Mouse (Mus musculus) testis, adult 2 months (tissue): ENCODE measurements around the gene Tmem164.

Experiments used
- CTCF ChIP-seq: fragments of 200-500 bp; IDR thresholded peaks from 2 replicates; pipeline ENCODE4 v1.5.1; 2012; ENCODE audit warnings: low read depth, mild to moderate bottlenecking, inconsistent platforms, low read length, moderate library complexity; ENCODE audit not compliant: control insufficient read depth, insufficient read depth, insufficient replicate concordance
- POLR2A ChIP-seq: fragments of 200-500 bp; IDR thresholded peaks from 2 replicates; pipeline ENCODE4 v1.6.1; 2012; ENCODE audit warnings: low read depth, mild to moderate bottlenecking, inconsistent platforms, low read length, moderate library complexity; ENCODE audit not compliant: control insufficient read depth

DNA sequence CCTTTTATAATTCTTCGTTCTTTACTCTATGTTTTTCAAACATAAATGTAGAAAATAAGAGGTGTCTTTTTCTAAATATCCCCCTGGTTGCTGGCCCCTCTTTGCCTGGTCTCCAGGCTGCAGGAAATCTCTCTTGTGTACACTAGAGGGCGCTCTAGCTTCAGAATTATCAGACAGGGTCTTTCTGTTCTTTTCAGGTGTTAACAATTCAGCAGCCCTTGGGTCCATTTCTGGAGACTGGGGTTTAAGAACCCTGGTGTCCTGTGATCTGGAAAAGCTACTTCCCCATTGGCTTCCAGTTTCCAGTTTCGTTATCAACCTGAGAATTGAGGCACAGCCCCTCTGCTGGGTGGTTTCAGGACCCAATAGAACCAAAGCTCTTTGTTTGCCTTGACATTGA lies 140.6 kb downstream of the Tmem164 start:
- TF ChIP-seq CTCF (no peak), POLR2A (no peak)
